Mouse (Mus musculus): ENCODE measurements around the gene Pum3.
A peak's percentile ranks its signal among the peaks of the same experiment; 100 is the strongest.
"Not testable (repeated sequence)": the region's sequence is repeated elsewhere in the genome, so short reads cannot be mapped to it uniquely, and the experiment has no call there.

The Pum3 gene

DNA sequence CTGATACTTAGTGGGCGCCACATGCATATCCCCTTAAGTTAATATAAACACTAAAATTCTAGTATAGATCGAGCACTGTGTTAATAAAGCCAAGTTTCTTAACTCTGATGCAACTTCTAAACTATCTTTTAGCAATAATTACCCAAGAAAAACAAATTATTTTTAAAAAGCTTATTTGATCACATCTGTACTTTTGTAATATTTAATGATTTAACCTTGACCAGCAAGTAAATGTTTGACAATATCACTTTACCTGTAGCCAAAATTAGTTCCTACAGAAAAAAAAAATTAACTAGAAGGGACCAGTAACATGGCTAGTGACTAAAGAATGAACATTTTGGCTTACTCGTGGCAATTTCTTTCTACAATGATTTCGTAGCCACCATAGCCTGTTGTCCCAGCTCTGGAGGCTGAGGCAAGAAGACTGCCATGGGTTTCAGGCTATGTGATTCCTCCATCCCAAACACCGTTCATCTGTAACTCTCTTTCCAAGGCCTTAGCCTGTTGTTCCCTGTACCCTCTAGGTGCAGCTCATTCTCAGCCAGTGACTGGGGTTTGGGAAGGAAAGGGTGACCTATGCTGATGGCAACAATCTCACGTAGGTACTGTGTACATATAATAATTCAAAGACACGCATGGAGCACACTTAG lies 35.2 kb downstream of the Pum3 start:
- DNase-seq (ENCODE audit: low spot score in 2 of 2) = no peak

DNA sequence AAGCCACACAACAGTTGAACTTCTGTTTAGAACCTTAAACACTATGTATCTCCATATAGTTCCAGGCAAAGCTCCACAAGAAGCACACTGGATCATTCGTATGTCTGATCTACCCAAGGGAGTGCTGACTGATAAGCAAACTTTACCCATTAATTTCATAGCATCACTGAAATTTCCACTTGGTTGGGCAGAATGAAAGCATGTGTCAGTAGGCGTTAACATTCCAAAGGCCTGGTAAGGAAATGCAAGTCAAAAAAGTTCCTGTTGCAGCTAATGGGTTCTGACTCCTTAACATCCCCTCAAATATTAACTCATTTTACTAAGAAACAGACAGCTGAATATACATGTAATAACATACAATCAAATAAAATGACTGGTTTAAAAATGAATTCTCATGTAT lies 37.2 kb downstream of the Pum3 start:
- DNase-seq (ENCODE audit: low spot score in 2 of 2) = no peak

DNA sequence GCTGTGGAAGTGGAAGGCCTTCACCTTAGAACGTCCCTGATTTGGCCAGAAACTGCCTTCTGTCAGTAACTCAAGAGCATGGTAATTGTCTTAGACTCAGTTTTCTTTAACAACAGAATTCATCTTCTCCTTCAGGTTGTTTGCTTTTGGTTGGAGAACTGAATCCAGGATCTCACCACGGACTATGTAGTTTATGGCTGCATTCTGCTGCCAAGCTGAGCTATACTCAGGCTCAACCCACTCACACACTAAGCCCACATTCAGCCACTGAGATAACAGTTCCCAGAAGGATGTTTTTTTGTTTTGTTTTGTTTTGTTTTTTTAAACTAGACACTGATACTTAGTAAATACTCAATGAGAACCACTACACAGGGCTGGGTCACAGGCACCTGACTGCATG lies 38.3 kb downstream of the Pum3 start:
- no peak for DNase-seq (ENCODE audit: low spot score in 2 of 2)

DNA sequence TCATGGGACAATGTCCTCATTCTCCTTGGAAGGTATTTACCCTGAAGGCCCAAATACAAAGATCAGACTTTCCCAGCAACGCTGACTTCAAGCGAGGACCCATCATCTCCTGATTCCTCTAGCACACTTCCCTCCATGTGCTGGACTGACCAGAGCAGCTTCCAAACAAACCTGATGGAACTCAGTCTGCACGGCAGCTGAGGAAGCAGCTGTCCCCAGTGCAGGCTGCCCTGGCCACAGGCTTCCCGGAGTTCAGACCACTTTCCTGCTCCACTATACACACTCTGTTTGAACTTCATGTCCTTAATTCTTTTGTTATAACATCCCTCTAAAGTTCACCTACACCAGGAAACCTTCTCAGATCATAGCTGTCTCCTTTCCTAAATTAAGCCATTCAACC lies 40.1 kb downstream of the Pum3 start:
- not testable (repeated sequence) for DNase-seq (ENCODE audit: low spot score in 2 of 2)

DNA sequence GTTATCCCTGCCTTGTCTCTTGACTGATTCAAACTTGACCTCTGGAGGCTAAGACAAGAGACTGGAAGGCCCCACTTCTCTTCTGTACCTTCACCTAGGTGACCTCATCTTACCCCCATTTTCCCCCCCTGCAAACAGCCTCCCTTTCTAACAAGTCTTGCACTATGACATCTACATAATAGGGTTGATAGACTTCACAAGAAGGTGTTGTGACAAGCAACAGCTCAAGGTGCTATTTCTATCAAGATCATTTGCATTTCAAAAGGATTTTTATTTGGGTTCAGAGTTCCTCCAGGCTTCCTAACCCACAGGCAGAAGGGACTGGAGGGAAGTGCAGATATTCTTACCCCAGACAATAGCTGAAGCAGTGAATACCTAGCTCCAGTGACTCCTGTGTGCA lies 44.3 kb downstream of the Pum3 start:
- no peak for DNase-seq (ENCODE audit: low spot score in 2 of 2)

DNA sequence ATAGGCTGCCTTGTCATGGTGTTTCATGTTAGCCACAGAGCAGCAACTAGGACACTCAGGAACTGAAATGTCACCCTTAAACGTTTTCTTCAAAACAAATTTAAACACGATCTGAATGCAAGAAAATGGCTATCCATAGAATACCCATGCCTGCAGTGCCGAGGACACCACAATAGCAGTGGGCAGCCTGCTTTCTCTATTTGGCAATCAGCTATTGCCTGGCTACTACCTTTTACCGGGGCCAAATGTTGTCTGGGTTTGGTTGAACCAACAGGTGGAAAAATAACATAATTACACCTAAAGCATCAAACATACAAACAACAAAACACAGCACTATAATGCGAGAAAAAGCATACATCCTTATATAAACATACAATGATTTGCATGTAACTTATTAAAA lies 46.4 kb downstream of the Pum3 start:
- DNase-seq (ENCODE audit: low spot score in 2 of 2) = no peak

DNA sequence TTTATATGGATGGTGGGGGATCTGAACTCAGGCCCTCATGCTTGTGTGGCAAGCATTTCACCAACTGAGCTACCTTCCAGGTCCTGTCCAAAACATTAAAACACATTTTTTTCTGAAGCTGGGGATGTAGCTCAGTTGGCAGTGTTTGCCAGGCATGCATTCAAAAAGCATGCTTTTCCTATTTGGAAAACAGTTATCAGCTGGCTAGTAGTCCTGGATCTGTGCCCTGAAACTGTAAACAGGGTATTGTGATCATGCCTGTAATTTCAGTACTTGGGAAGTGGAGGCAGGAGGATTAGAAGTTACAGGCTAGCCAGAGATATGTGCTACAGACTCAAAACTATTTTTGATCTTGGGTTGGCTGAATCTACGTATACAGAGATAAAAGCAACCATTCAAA lies 47.5 kb downstream of the Pum3 start:
- no peak for DNase-seq (ENCODE audit: low spot score in 2 of 2)

DNA sequence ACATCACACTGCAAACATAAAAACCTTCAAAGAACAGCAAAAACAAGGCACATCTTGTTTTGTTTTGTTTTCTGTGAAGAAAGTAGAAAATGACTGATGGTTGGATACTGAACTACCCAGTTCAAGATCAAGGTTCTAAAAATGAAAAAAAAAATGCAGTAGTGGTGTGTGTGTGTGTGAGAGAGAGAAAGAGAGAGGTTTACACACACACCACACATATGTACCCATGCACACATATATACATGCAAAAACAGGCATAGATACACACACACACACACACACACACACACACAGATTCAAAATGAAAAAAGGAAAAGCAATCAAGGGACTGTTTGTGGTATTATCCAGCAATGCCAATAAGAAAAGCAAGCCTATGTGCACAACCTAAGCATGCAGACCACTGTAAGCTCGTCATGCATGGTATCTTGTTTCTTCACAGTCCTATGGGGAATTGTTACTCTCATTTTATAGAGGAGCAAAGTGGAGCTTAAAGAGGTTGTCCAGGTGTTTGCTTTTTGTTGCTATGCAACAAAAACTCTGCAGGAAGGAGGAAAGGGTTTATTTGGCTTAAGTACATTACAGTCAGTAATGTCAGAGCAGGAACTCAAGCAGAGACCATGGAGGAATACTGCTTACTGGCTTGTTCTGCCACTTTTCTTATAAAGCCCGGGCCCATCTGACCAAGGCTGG lies 49.8 kb downstream of the Pum3 start:
- no peak for DNase-seq (ENCODE audit: low spot score in 2 of 2)

DNA sequence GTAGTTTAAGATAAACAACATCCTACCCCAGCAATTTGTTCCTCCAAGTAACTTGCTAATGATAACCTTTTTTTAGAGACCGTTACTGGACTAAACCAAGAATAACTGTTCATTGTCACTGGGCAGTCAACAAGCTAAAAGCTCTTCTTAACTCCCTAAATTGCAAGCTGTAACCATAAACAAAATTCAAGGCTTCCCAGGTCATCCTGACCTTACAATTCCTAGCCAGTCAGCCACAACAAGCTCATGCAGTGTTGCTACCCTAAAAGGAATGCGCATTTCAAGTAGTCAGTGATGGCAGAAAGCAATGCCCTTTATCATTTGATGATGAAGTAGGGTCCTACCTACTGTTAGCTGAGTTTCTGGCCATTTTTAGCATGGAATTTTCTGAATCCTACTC lies 58.8 kb downstream of the Pum3 start:
- DNase-seq (ENCODE audit: low spot score in 2 of 2) = no peak

DNA sequence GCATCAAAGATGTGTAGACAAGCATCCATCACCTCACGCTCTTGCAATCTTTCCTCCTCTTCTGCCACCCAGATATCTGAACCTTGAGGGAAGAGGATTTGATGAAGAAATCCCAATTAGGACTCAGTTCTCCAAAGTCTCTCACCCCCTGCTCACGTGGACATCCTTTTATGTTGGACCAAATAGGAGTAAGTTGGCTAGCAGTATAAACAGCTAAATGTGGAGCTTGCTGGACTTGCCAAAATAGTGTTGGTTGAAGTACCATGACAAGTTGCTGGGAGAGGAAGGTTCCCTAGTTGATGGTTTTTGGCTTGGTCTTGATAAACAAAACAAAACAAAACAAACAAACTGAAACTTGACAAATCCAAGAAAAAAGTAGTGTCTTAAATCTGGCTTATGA lies 59.5 kb downstream of the Pum3 start:
- DNase-seq (ENCODE audit: low spot score in 2 of 2) = no peak

DNA sequence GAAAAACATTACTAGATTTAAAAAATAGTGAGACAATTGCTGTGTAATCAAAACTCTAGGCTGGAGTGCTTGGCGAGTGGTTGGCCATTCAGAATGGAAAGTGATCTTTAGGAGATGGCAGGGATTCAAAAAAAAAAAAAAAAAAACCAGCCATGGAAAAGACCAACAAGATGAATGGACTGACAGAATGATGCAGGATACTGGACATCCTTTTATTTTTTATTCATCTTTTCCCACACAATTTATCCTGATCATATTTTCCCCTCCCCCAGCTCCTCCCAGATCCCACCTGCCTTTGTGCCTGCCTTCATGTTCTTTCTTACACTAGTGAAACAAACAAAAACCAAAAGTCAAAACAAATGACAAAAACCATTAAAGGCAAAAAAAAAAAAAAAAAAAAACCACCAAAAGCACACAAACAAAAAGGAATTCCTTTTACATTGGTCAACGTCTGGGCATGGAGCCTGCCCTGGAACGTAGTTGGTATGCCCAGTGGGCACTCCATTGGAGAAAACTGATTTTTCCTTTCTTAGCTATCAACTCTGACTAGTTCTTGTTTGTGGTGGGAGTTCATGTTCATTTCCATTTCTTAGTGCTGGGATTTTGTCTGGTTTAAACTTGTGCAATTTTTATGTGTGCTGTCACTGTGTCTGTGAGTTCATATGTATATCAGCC lies 60.0 kb downstream of the Pum3 start:
- DNase-seq (ENCODE audit: low spot score in 2 of 2) = no peak

DNA sequence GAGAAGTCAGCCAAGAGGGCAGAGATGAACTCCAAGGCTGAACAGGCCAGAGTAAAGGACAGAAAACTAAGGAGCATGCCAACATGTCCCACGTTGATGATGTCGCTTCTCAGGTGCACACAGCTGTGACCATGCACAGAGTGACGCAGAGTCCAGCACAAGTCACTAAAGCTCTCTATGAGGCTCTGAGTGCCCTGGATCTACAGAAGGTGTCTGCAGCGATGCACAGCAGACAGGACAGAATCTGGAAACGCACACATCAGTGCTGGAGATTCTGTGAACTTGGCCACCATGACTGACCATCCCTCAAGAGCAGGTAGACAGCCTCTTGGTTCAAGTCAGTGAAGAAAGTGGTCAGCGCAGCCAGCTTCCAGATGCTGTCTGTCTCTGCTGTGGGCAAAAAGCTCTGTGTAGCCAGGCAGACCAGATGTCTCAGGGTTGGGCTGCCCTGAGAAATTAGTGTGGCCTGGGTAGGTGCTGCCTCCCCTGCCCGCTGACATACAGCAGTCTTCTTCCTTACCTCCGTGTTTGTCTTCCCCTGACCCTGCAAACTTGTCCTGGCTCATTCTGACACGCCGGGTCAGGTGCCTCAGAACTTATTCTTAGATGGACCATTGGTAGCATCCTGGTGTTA lies 63.4 kb downstream of the Pum3 start:
- DNase-seq (ENCODE audit: low spot score in 2 of 2) = no peak

DNA sequence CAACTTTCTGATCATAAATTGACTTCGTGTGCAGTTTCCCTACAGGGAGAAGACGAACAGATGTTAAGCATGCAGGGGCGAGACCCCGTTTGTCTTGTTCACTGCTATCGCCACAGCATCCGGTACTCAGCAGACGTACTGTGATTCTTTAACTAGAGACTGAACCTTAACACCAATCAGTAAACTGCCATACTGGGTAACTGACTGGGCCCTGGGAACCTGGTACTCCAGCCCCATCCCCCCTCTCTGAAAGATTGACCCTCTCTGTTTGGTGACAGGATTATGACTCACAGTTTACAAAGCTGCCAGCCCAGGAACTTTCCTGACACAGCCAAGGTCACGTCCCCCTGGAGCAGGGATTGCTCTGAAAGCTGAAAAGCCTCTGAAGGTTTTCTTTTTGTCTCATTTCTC lies 65.1 kb downstream of the Pum3 start:
- DNase-seq (ENCODE audit: low spot score in 2 of 2) = no peak

DNA sequence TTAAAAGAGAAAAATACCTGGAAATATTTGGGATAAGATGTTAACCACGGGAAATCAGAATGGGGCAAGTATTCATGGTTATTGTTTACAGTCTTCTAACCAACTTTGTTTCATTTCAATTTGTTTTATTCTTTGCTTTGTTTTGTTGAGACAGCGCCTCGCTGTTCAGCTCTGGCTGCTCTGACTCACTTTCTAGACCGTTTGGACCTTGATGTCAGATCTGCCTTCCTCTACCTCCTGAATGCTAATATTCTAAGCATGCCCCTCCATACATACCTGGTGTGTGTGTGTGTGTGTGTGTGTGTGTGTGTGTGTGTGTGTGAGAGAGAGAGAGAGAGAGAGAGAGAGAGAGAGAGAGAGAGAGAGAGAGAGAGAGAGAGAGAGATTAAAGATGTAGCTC lies 65.7 kb downstream of the Pum3 start:
- DNase-seq (ENCODE audit: low spot score in 2 of 2) = no peak

DNA sequence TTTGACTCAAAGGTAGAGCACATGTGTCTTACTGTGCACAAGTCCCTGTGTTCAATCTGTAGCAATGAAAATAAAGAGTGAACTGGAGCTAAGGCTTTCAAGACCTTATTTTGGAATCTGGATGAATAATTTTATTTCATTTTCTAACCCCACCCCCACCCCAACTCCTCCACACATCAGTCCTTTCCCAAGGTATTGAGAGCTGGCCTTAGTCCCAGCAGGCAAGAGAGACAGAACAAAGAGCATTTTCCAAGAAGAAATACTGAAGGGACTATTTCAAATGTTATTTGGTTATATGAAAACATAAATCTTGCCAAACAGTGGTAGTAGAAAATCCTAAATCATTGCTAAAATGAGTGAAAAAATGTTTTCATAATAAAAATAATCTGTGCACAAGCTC lies 69.2 kb downstream of the Pum3 start:
- DNase-seq (ENCODE audit: low spot score in 2 of 2) = no peak

DNA sequence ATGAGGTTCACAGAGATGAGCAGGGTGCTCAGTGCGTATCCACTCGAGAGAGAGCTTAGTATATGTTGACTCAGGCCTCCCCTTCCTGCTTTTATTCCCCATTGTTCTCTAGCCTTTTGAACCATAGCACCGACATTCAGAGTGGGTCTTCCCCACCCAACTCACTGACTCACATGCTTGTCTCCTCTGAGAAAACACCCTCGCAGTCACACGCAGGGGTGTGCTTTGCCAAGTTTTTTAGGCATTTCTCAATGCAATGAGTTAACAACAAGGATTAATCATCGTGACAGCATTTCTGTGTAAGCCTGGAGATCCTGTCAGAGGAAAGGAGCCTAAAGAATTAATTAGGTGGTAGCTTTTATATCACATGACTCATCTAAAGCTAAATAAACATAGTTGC lies 77.9 kb downstream of the Pum3 start:
- peak in 1 of 2 experiments; percentile 14 for DNase-seq (ENCODE audit: low spot score in 2 of 2)

DNA sequence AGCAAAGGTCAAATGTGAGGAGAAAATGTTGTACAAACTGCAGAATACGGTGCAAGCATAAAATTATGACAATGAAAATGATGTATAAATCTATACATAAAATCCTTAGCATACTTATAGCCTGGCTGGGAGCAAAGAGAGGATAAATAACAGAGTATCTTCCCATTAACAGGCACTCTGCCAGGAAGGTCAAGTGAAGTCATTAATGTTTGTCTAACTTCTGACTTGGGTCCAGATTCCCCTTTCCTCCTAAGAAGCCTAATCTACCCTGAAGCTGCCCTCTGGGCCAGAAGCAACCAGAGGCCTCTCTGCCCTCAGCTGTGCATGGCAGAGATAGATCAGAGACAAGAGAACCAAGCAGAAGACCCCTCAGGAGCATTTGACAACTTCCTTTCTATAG lies 83.1 kb downstream of the Pum3 start:
- no peak for DNase-seq (ENCODE audit: low spot score in 2 of 2)

Data from frontal cortex, postnatal 14 days (tissue).